Mouse (Mus musculus) G1E (cell line): ENCODE data around the gene Cabin1. TPM values are rescaled to one million over a fixed set of nuclear protein-coding genes. Genes with fewer than 3 reads are reported as not detected.

Source experiments
- ATAC-seq: 2 replicates; pipeline ENCODE4 v1.8.0; 2016; ENCODE audit warnings: mild to moderate bottlenecking; ENCODE audit not compliant: insufficient number of reproducible peaks, poor library complexity, low FRiP score, severe bottlenecking; ENCODE audit errors: extremely low read depth
- DNase-seq: peaks from one replicate; pipeline ENCODE4 v3.0.0; 2012; ENCODE audit warnings: low spot score
- H3K27me3 ChIP-seq: 2 replicates; pipeline ENCODE4 v1.6.1; 2012; ENCODE audit warnings: mild to moderate bottlenecking, low read length, inconsistent platforms; ENCODE audit not compliant: insufficient read depth
- H3K36me3 ChIP-seq: replicated peaks from 2 replicates; pipeline ENCODE3; 2012; ENCODE audit warnings: mild to moderate bottlenecking, inconsistent platforms
- H3K4me1 ChIP-seq: 2 replicates; pipeline ENCODE4 v1.6.1; 2012; ENCODE audit warnings: low read depth, low read length, inconsistent platforms, mixed read lengths; ENCODE audit not compliant: insufficient read depth
- H3K4me3 ChIP-seq: 2 replicates; pipeline ENCODE4 v1.5.1; 2012; ENCODE audit warnings: low read depth, mild to moderate bottlenecking, inconsistent platforms, low read length, moderate library complexity, mixed read lengths
- H3K9me3 ChIP-seq: replicated peaks from 2 replicates; pipeline ENCODE4 v1.6.1; 2012; ENCODE audit warnings: inconsistent platforms
- CTCF ChIP-seq: IDR thresholded peaks from 2 replicates; pipeline ENCODE4 v1.5.1; 2012; ENCODE audit warnings: low read depth, low read length, inconsistent platforms, mixed read lengths
- GATA1 ChIP-seq: IDR thresholded peaks from 2 replicates; pipeline ENCODE4 v1.6.1; 2012; ENCODE audit warnings: borderline replicate concordance, low read length, inconsistent platforms, mixed read lengths
- GATA2 ChIP-seq: IDR thresholded peaks from 2 replicates; pipeline ENCODE4 v1.6.1; 2012; ENCODE audit warnings: low read depth, low read length, inconsistent platforms, borderline replicate concordance
- POLR2AphosphoS5 ChIP-seq: IDR thresholded peaks from 2 replicates; pipeline ENCODE4 v1.6.1; 2012; ENCODE audit warnings: low read depth, low read length, inconsistent platforms; ENCODE audit not compliant: insufficient replicate concordance
- TAL1 ChIP-seq: conservative IDR thresholded peaks from 2 replicates; pipeline ENCODE4 v1.6.1; 2012; ENCODE audit warnings: low read depth, low read length, inconsistent platforms, mixed read lengths
- polyA plus RNA-seq: library from polyadenylated mRNA; stranded (reverse); fragments of >175 nt; gene quantifications from 2 replicates; pipeline ENCODE4 v1.2.3, GENCODE M21; 2012
- total RNA-seq, 2 experiments: library from RNA; stranded (forward) in 1 of 2; stranded (reverse) in 1 of 2; fragments of 200-1000 nt in 1 of 2; fragments of >200 nt in 1 of 2; fragmentation: Nextera tagmentation in 1 of 2; gene quantifications; 2 replicates each; pipeline ENCODE4 v1.2.3; 2014 to 2017

Cabin1 gene
- total and polyA plus RNA-seq, 3 experiments, result 30.5 to 96.5 (median 78.7) TPM

DNA sequence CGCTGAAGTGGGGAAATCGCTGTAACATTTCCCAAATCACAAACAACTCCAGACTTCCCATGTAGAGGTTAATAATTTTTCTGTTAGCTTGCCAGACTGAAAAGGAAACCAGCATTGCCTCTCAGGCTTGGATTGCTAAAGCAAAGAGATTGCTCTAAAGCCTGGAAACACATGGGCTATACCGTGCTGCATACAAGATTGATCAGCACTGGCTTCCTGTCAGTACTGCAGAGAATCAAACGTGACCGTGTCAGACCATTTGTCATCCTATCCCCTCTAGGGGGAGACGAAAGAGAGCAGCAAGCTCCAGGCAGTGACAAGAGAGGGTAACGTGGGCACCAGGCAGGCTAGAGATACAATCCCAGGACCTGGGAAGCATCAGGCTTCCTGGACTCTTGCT lies 26.6 kb upstream of the Cabin1 start:
- Histone ChIP-seq H3K4me3 (no peak overlapping the region), H3K9me3 (no peaks in the 10 kb centered on the region), H3K4me1 (0 out of 2 replicates have a peak, but pooled peaks cover 2% of the 10 kb centered on the region), H3K36me3 (no peaks in the 10 kb centered on the region), H3K27me3 (peaks cover 17% of the 10 kb centered on the region; the same call in 1 of the 2 replicates)
- ATAC-seq (no peak), DNase-seq (no peak)
- TF ChIP-seq TAL1 (no peak), GATA1 (no peak), POLR2AphosphoS5 (no peak), CTCF (no peak), GATA2 (no peak)

- Histone ChIP-seq H3K4me1 (0 out of 2 replicates have a peak, but pooled peaks cover 2% of the 10 kb centered on the region), H3K9me3 (no peaks in the 10 kb centered on the region), H3K27me3 (peaks cover 17% of the 10 kb centered on the region; the same call in 1 of the 2 replicates), H3K4me3 (no peak overlapping the region; the same call in 1 of the 2 replicates), H3K36me3 (no peaks in the 10 kb centered on the region)
- ATAC-seq (no peak), DNase-seq (no peak)
- TF ChIP-seq POLR2AphosphoS5 (no peak), GATA1 (no peak), CTCF (no peak), TAL1 (no peak), GATA2 (no peak)
These were observed 25.7 kb upstream of the Cabin1 start for GRCm38 (mm10) chr10:75789841-75790240.

DNA sequence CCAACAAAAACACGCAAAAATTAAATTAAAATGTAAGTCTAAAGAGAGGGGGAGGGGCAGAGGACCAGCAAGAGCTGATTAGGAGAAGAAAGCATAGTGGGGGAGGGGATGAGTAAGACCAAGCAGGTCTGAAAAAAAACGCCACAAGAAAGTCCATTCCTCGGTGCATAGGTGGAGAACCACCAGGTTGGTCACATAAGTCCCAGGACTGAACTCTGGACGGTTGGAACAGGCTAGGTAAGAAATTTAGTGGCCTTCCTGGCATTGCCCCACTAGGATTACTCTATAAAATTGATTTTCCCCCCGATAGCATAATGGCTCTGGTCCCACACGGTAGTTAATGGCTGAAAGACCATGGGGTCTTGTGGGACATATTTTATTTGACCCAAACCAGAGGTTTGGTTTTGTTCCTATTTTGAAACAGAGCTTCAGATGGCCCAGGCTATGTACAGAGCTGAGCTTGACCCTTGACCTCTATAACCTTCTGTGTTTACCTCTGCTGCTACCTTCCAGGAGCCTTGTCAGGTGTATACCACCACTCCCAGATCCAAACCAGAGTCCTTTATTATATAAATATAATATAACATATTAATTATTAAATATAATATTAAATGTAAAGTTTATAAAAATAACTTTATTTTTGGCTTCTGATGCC lies 25.1 kb upstream of the Cabin1 start:
- DNase-seq, result no peak
- TF ChIP-seq GATA1, result no peak
- no peak for TF ChIP-seq CTCF
- no peak for TF ChIP-seq POLR2AphosphoS5
- TF ChIP-seq GATA2, result no peak
- TF ChIP-seq TAL1, result no peak
- no peak for ATAC-seq
- no peaks in the 10 kb centered on the region for H3K36me3 ChIP-seq
- H3K4me1 ChIP-seq, result 0 out of 2 replicates have a peak, but pooled peaks cover 2% of the 10 kb centered on the region
- no peaks in the 10 kb centered on the region for H3K9me3 ChIP-seq
- no peak overlapping the region for H3K4me3 ChIP-seq
- peaks cover 21% of the 10 kb centered on the region; the same call in 1 of the 2 replicates for H3K27me3 ChIP-seq

GRCm38 (mm10) chr10:75788277-75788676 lies 24.1 kb upstream of the Cabin1 start:
- Histone ChIP-seq H3K27me3 (peaks cover 30% of the 10 kb centered on the region), H3K4me1 (0 out of 2 replicates have a peak, but pooled peaks cover 2% of the 10 kb centered on the region), H3K9me3 (no peaks in the 10 kb centered on the region), H3K36me3 (no peaks in the 10 kb centered on the region), H3K4me3 (no peak overlapping the region)
- ATAC-seq, result no peak
- TF ChIP-seq GATA2 (no peak), POLR2AphosphoS5 (no peak), TAL1 (no peak), CTCF (no peak), GATA1 (no peak)
- DNase-seq, result no peak

DNA sequence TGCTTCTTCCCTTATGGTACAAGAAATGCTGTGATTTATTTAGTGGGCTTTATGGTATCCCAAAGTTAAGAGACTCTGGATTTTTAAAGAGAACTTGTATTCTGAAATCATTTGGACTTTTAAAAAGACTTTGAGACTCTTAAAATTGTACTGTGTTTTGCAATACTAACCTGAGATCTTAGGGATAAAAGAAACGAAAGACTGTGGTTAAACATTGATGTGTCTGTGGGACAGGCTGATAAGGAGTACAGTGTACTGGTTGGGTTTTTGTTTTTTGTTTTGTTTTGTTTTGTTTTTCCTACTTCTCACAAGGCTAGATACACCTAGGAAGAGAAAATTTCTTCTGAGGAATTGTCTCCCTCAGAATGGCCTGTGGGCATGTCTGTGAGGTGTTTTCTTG lies 21.3 kb upstream of the Cabin1 start:
- TF ChIP-seq TAL1 (no peak), GATA1 (no peak), POLR2AphosphoS5 (no peak), GATA2 (no peak), CTCF (no peak)
- DNase-seq (no peak), ATAC-seq (no peak)
- Histone ChIP-seq H3K27me3 (peaks cover 42% of the 10 kb centered on the region), H3K4me3 (no peak overlapping the region), H3K4me1 (peaks cover 5% of the 10 kb centered on the region), H3K9me3 (no peaks in the 10 kb centered on the region), H3K36me3 (no peaks in the 10 kb centered on the region)

DNA sequence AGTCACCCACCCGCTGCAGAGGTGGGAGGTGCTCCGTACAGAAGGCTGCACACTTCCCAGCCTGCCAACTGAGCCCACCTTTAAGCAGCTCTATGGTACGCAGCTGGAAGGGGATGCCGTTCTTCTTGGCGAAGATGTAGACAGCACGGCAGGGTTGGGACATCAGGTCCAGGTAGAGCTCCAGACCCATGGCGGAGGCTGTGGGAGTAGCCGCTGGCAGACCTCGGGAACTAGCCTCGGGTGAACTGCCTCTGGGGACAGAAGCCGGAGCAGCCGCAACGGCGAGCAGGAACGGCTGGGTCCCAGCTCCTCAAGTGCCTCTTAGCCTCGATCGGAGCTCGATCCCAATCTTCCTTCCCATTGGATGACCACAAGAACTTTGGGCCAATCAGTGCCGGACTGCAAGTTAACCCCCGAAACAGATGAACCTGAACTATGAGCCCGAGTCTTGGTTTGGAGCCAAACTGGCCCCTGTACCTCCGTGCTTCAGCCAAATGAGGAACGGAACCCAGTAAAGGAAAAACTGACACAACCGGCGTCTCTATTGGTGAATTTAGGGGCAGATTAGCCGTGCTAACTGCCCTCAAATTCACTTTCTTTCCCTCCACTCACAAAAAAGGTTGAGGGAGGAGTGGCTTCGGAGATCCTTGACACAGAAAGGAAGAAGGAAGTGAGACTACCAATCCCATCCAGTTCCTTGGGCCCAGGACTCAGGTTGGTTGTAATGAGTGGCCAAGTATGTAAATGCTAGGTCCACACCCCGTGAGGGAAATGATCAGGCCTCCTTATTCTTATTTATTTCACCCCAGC lies 16.8 kb upstream of the Cabin1 start, which contains the start of the genes Gm20441 and Gstt3:
Gm20441 (minus strand) TSS at position 186 of the 810 bp plus-strand sequence.
Gstt3 (minus strand) TSS at position 646 of the 810 bp plus-strand sequence.
- ATAC-seq (no peak), DNase-seq (peak; percentile 6)
- Histone ChIP-seq H3K4me3 (peak within 1 kb of the TSS; percentile 65), H3K27me3 (peaks cover 64% of the 10 kb centered on the region), H3K36me3 (no peaks in the 10 kb centered on the region), H3K9me3 (no peaks in the 10 kb centered on the region), H3K4me1 (peaks cover 10% of the 10 kb centered on the region)
- no peak for TF ChIP-seq CTCF
- TF ChIP-seq POLR2AphosphoS5, result no peak
- no peak for TF ChIP-seq GATA1
- no peak for TF ChIP-seq GATA2
- no peak for TF ChIP-seq TAL1
